Mouse (Mus musculus): ENCODE results near the gene Tmem268. TPM values are rescaled to one million over a fixed set of nuclear protein-coding genes. Genes with fewer than 3 reads are reported as not detected.

The Tmem268 gene
- total and polyA plus RNA-seq, 2 experiments from 2014 or later, result 3.2 to 5.0 TPM

DNA sequence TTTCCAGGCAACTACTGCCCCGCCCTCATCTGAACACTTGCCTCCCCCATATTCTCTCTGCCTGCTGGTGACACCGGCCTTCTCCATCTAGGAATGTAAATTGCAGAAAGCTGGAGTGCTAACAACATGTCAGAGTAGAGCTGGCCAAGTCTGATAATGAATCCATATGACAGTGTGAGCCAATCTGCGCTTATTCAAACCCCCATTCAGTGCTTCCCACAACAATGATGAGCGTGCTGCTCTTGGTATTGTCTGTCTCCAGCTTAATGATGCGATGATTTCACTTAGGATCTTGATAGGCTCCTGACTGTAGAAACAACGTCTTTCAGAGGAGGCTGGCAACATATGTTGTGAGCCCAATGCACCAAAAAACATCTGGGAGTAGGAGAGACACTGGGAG, 29.6 kb upstream of the Tmem268 start:
- no peak overlapping the region for H3K4me3 ChIP-seq (ENCODE audit: low read depth, low read length)
- no peaks in the 10 kb centered on the region for H3K27me3 ChIP-seq (ENCODE audit: insufficient read depth, low read length)
- no peaks in the 10 kb centered on the region for H3K4me1 ChIP-seq (ENCODE audit: insufficient read depth, low read length)
- ATAC-seq (ENCODE audit: low FRiP score) (no peak), DNase-seq (ENCODE audit: low spot score) (peak; percentile 8)
- no peak for TF ChIP-seq CTCF (IDR thresholded peaks at IDR 0.05)
- H3K27ac ChIP-seq (ENCODE audit: low read depth, low read length), result no peak overlapping the region
- no peaks in the 10 kb centered on the region for H3K9me3 ChIP-seq (ENCODE audit: low read length)
- H3K4me2 ChIP-seq (ENCODE audit: low read depth, low read length, poor library complexity, severe bottlenecking), result no peak overlapping the region
- no peak overlapping the region for H3K9ac ChIP-seq (replicated peaks; ENCODE audit: low read length, poor library complexity, severe bottlenecking)
- 84% methylated on average over 6 of the region's 6 CpGs for WGBS
- H3K36me3 ChIP-seq (ENCODE audit: insufficient read depth, low read length), result no peaks in the 10 kb centered on the region

GRCm38 (mm10) chr4:63530409-63530808, 28.2 kb upstream of the Tmem268 start:
- no peaks in the 10 kb centered on the region for H3K4me1 ChIP-seq (ENCODE audit: insufficient read depth, low read length)
- H3K9me3 ChIP-seq (ENCODE audit: low read length), result no peaks in the 10 kb centered on the region
- ATAC-seq (ENCODE audit: low FRiP score) (no peak), DNase-seq (ENCODE audit: low spot score) (no peak)
- no peak overlapping the region for H3K9ac ChIP-seq (replicated peaks; ENCODE audit: low read length, poor library complexity, severe bottlenecking)
- no peaks in the 10 kb centered on the region for H3K36me3 ChIP-seq (ENCODE audit: insufficient read depth, low read length)
- H3K4me3 ChIP-seq (ENCODE audit: low read depth, low read length), result no peak overlapping the region
- whole genome bisulfite sequencing, result 88% methylated on average over 7 of the region's 7 CpGs
- no peaks in the 10 kb centered on the region for H3K27me3 ChIP-seq (ENCODE audit: insufficient read depth, low read length)
- TF ChIP-seq CTCF (IDR thresholded peaks at IDR 0.05), result no peak
- no peak overlapping the region for H3K4me2 ChIP-seq (ENCODE audit: low read depth, low read length, poor library complexity, severe bottlenecking)
- no peak overlapping the region for H3K27ac ChIP-seq (ENCODE audit: low read depth, low read length)

DNA sequence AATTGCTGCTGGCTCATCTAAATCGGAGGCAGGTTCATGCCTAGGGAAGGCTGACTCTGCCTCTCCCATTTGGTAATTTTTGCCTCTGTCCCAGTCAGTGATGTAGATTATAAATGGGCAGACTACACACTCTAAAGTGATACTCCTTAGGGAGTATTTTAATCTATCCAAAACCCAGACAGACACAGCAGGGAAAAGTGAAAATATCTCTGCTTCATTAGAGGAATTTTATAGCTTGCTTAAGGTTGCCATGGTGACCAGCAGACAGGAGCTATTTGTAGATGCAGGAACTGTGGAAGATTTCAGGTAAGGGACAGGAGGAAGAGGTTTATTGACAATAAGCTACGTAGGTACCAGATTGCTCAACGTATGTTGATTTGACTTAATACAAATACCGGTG, 21.0 kb upstream of the Tmem268 start:
- no peak overlapping the region for H3K4me2 ChIP-seq (ENCODE audit: low read depth, low read length, poor library complexity, severe bottlenecking)
- WGBS, result 63% methylated on average over 4 of the region's 4 CpGs
- DNase-seq (ENCODE audit: low spot score) (peak; percentile 34), ATAC-seq (ENCODE audit: low FRiP score) (peak; percentile 36; the same call in 1 of the 2 replicates)
- H3K9ac ChIP-seq (replicated peaks; ENCODE audit: low read length, poor library complexity, severe bottlenecking), result no peak overlapping the region
- no peaks in the 10 kb centered on the region for H3K9me3 ChIP-seq (ENCODE audit: low read length)
- H3K4me1 ChIP-seq (ENCODE audit: insufficient read depth, low read length), result no peaks in the 10 kb centered on the region
- no peaks in the 10 kb centered on the region for H3K36me3 ChIP-seq (ENCODE audit: insufficient read depth, low read length)
- 0 out of 2 replicates have a peak overlapping the region, but pooled peaks have one; percentile 32 for H3K27ac ChIP-seq (ENCODE audit: low read depth, low read length)
- no peak overlapping the region for H3K4me3 ChIP-seq (ENCODE audit: low read depth, low read length)
- no peaks in the 10 kb centered on the region for H3K27me3 ChIP-seq (ENCODE audit: insufficient read depth, low read length)
- TF ChIP-seq CTCF (IDR thresholded peaks at IDR 0.05), result no peak

DNA sequence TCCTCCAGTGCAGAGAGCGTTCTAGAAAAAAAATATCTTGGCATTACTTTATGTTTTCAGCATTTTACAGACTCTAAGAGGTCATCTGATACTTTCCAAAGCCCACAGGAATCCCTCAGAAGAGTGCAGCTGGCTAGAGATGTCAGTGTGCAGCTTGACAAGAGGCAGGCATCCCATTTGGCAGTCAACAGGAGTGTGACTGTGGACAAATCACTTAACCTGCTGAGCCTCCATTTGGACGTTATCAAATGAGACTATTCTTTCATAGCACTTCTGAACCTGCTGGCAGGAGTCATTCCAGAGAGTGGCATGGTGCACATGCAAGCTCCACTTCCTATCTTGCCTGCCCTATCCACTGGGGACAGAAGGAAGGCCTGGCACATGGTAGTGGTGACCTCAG, 16.4 kb upstream of the Tmem268 start:
- TF ChIP-seq CTCF (IDR thresholded peaks at IDR 0.05), result no peak
- H3K9ac ChIP-seq (replicated peaks; ENCODE audit: low read length, poor library complexity, severe bottlenecking), result no peak overlapping the region
- no peak overlapping the region for H3K4me2 ChIP-seq (ENCODE audit: low read depth, low read length, poor library complexity, severe bottlenecking)
- H3K27ac ChIP-seq (ENCODE audit: low read depth, low read length), result no peak overlapping the region
- no peaks in the 10 kb centered on the region for H3K9me3 ChIP-seq (ENCODE audit: low read length)
- H3K4me1 ChIP-seq (ENCODE audit: insufficient read depth, low read length), result peaks cover 9% of the 10 kb centered on the region
- no peak overlapping the region for H3K4me3 ChIP-seq (ENCODE audit: low read depth, low read length)
- no peak for ATAC-seq (ENCODE audit: low FRiP score)
- H3K36me3 ChIP-seq (ENCODE audit: insufficient read depth, low read length), result no peaks in the 10 kb centered on the region
- no peak for DNase-seq (ENCODE audit: low spot score)
- WGBS, result 82% methylated on average over 2 of the region's 2 CpGs
- H3K27me3 ChIP-seq (ENCODE audit: insufficient read depth, low read length), result no peaks in the 10 kb centered on the region

- H3K4me2 ChIP-seq (ENCODE audit: low read depth, low read length, poor library complexity, severe bottlenecking), result peak overlapping the region; percentile 66
- peak; percentile 44 for TF ChIP-seq CTCF (IDR thresholded peaks at IDR 0.05)
- no peaks in the 10 kb centered on the region for H3K36me3 ChIP-seq (ENCODE audit: insufficient read depth, low read length)
- H3K4me3 ChIP-seq (ENCODE audit: low read depth, low read length), result peak overlapping the region; percentile 79
- H3K4me1 ChIP-seq (ENCODE audit: insufficient read depth, low read length), result peaks cover 10% of the 10 kb centered on the region
- H3K9ac ChIP-seq (replicated peaks; ENCODE audit: low read length, poor library complexity, severe bottlenecking), result 0 out of 2 replicates have a peak overlapping the region, but pooled peaks have one; percentile 83
- WGBS, result 63% methylated on average over 10 of the region's 10 CpGs
- H3K27me3 ChIP-seq (ENCODE audit: insufficient read depth, low read length), result no peaks in the 10 kb centered on the region
- DNase-seq (ENCODE audit: low spot score) (no peak), ATAC-seq (ENCODE audit: low FRiP score) (peak; percentile 69)
- peak overlapping the region; percentile 78 for H3K27ac ChIP-seq (ENCODE audit: low read depth, low read length)
- H3K9me3 ChIP-seq (ENCODE audit: low read length), result no peaks in the 10 kb centered on the region
Observed at GRCm38 (mm10) chr4:63543746-63544493, 14.7 kb upstream of the Tmem268 start.

DNA sequence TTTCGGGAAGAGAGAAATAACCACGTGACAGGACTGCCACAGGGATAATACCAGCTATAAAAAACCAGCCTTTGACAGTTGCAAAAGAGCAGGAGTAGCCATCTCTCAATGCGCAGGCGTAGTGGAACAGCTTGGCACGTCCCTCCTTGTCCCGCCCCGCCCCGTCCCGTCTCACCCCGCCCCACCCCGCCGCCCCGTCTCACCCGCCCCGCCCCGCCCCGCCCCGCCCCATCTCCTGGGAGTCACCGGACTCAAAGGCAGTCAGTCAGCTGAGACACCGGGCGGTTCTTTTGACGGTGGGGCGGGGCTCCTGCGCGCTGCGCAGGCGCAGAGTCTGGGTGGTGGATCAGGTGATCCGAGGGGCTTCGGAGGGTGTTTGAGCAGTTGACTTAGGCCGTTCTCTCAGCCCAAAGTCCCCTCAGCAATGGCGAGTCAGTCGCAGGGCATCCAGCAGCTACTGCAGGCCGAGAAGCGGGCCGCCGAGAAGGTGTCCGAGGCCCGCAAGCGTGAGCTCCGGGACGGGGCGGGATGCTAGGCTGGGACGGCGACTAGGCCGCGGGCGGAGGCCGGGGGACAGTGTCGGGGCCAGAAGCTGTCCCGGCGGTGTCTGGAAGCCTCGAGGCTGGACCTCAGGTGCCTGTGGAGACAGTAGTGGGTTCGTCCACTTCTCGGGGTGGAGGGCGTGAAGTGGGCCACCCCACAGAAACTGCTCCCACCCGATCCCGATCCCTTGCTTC, 13.9 kb upstream of the Tmem268 start, which contains the start of gene Atp6v1g1:
Gene Atp6v1g1 (plus strand): TSS at position 279 of the 737 bp plus-strand sequence.
- WGBS, result under 1% methylated on average over 45 of the region's 57 CpGs
- Histone ChIP-seq H3K4me1 (ENCODE audit: insufficient read depth, low read length) (peaks cover 10% of the 10 kb centered on the region), H3K36me3 (ENCODE audit: insufficient read depth, low read length) (0 out of 2 replicates have a peak, but pooled peaks cover 3% of the 10 kb centered on the region), H3K9ac (replicated peaks; ENCODE audit: low read length, poor library complexity, severe bottlenecking) (peak within 1 kb of the TSS; percentile 83), H3K4me3 (ENCODE audit: low read depth, low read length) (peak within 1 kb of the TSS; percentile 79), H3K4me2 (ENCODE audit: low read depth, low read length, poor library complexity, severe bottlenecking) (peak within 1 kb of the TSS; percentile 66), H3K9me3 (ENCODE audit: low read length) (no peaks in the 10 kb centered on the region), H3K27ac (ENCODE audit: low read depth, low read length) (peak within 1 kb of the TSS; percentile 78), H3K27me3 (ENCODE audit: insufficient read depth, low read length) (no peaks in the 10 kb centered on the region)
- DNase-seq (ENCODE audit: low spot score) (peak; percentile 95), ATAC-seq (ENCODE audit: low FRiP score) (peak; percentile 95)
- no peak for TF ChIP-seq CTCF (IDR thresholded peaks at IDR 0.05)
